Mouse (Mus musculus) C2C12 (cell line): Measurements from ENCODE around the gene Htra3. TPM values are rescaled to one million over a fixed set of nuclear protein-coding genes. Genes with fewer than 3 reads are reported as not detected.

ENCODE experiments used
- H3K27me3 ChIP-seq: one replicate; pipeline ENCODE4 v1.6.1; 2011; ENCODE audit not compliant: control insufficient read depth, insufficient read depth, insufficient read length
- H3K36me3 ChIP-seq: one replicate; pipeline ENCODE4 v1.6.1; 2011; ENCODE audit not compliant: control insufficient read depth, insufficient read depth
- H3K4me3 ChIP-seq: one replicate; pipeline ENCODE4 v1.5.1; 2011; ENCODE audit warnings: mild to moderate bottlenecking, control low read depth; ENCODE audit not compliant: poor library complexity, insufficient read depth, severe bottlenecking
- H3K79me2 ChIP-seq: one replicate; pipeline ENCODE4 v1.6.1; 2011; ENCODE audit not compliant: control insufficient read depth, insufficient read depth
- H3K79me3 ChIP-seq: one replicate; pipeline ENCODE4 v1.6.1; 2011; ENCODE audit warnings: low read depth, control low read depth
- H3ac ChIP-seq: one replicate; pipeline ENCODE3; 2011; ENCODE audit warnings: low read depth; ENCODE audit not compliant: control insufficient read depth, insufficient read length
- CEBPB ChIP-seq: IDR thresholded peaks from one replicate; pipeline ENCODE4 v1.6.1; 2011; ENCODE audit warnings: low read depth, mild to moderate bottlenecking, control low read depth, moderate library complexity
- CTCF ChIP-seq: IDR thresholded peaks from one replicate; pipeline ENCODE4 v1.5.1; 2011; ENCODE audit not compliant: control insufficient read depth, insufficient read depth, insufficient read length
- FOSL1 ChIP-seq: IDR thresholded peaks from one replicate; pipeline ENCODE4 v1.8.0; 2011; ENCODE audit warnings: mild to moderate bottlenecking, low read length; ENCODE audit not compliant: poor library complexity, insufficient read depth, severe bottlenecking
- MAX ChIP-seq: IDR thresholded peaks from one replicate; pipeline ENCODE4 v1.6.1; 2011; ENCODE audit warnings: mild to moderate bottlenecking, control low read depth
- MYOD1 ChIP-seq: IDR thresholded peaks from one replicate; pipeline ENCODE4 v1.6.1; 2011; ENCODE audit warnings: low read depth; ENCODE audit not compliant: control insufficient read depth, insufficient read length
- MYOG ChIP-seq: IDR thresholded peaks from one replicate; pipeline ENCODE4 v1.6.1; 2011; ENCODE audit not compliant: control insufficient read depth, insufficient read length; ENCODE audit errors: extremely low read depth
- USF1 ChIP-seq: IDR thresholded peaks from one replicate; pipeline ENCODE4 v1.6.1; 2011; ENCODE audit warnings: low read depth, mild to moderate bottlenecking, control low read depth, moderate library complexity
- polyA plus RNA-seq: library from polyadenylated mRNA; unstranded; fragments of >200 nt; fragmentation: generic; extraction: Trizol; gene quantifications from one replicate; pipeline ENCODE4 v1.2.1, GENCODE M21; 2012; ENCODE audit warnings: missing spikeins

Gene Htra3
- polyA plus RNA-seq, 1 experiment = 12.0 TPM

DNA sequence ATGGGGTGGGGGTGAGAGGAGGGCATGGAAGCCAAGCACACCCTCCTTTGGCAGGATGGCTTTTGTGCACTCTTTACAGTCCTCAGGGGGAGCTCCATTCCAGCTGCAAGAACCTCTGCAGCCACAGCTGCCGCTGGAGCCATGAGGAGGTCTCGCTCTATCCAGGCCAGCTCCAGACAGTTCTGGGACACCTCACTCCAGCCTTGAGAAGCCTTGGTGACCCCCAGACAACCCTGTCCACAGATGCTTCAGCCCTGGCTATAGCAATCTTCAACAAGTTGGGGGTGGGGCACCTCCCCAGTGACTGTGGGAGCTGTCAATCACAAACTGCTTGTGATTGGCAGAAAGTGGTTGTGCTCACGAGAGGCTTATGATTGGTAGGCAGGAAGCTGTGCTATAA lies 20.1 kb downstream of the Htra3 start:
- TF ChIP-seq MYOD1 (no peak), MYOG (no peak), CEBPB (no peak), FOSL1 (no peak), MAX (no peak), USF1 (no peak), CTCF (no peak)
- Histone ChIP-seq H3K27me3 (no peaks in the 10 kb centered on the region), H3K4me3 (no peak overlapping the region), H3K79me2 (no peaks in the 10 kb centered on the region), H3K79me3 (no peaks in the 10 kb centered on the region), H3ac (no peak overlapping the region), H3K36me3 (no peaks in the 10 kb centered on the region)

- H3K27me3 ChIP-seq = no peaks in the 10 kb centered on the region
Measured at GRCm38 (mm10) chr5:35655753-35656485, 23.7 kb downstream of the Htra3 start.

DNA sequence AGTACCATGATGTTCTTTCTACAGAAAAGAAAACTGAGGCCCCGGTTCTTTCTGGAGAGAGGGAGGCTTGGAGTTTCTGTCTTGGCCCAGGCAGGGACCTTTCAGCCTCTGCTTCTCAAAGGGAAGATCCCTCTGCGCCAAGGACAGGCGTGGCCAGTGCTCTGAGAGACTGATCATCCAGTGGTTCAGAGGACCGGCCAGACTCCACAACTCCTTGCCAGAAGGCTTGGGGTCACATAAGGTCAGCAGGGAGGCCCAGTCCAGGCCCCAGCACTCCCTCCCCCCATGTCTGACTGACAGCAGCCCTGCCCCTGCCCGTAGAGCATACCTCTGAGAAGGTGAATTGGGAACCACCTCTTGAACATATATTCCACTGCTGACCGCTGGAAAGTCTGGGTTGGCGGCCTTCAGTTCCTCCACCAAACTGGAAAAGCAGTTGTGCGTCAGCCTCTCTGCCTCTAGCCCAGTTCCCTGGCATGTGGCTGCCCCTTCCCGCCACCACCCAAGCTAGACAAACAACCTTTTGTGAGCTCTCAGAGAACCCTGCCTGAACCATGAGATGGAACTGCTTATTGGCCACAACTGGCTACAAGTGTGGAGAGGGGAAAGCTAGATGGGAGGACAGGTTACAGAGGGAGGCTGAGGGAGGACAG lies 25.7 kb downstream of the Htra3 start:
- H3K36me3 ChIP-seq = no peaks in the 10 kb centered on the region
- TF ChIP-seq CTCF (no peak), MYOG (no peak), USF1 (no peak), MYOD1 (no peak), CEBPB (no peak), FOSL1 (no peak), MAX (no peak)
- no peak overlapping the region for H3ac ChIP-seq
- H3K27me3 ChIP-seq = no peaks in the 10 kb centered on the region
- H3K79me2 ChIP-seq = no peaks in the 10 kb centered on the region
- H3K79me3 ChIP-seq = no peaks in the 10 kb centered on the region
- no peak overlapping the region for H3K4me3 ChIP-seq

More at GRCm38 (mm10) chr5:35655753-35656485, 23.7 kb downstream of the Htra3 start:
- H3ac ChIP-seq = no peak overlapping the region
- no peak overlapping the region for H3K4me3 ChIP-seq
- no peaks in the 10 kb centered on the region for H3K79me2 ChIP-seq
- H3K36me3 ChIP-seq = no peaks in the 10 kb centered on the region
- TF ChIP-seq CEBPB = no peak
- no peak for TF ChIP-seq USF1
- TF ChIP-seq MYOD1 = no peak
- TF ChIP-seq MAX = no peak
- TF ChIP-seq CTCF = no peak
- TF ChIP-seq MYOG = no peak
- no peak for TF ChIP-seq FOSL1
- H3K79me3 ChIP-seq = no peaks in the 10 kb centered on the region

GRCm38 (mm10) chr5:35652872-35653271 lies 26.7 kb downstream of the Htra3 start:
- Histone ChIP-seq H3K79me3 (no peaks in the 10 kb centered on the region), H3K4me3 (no peak overlapping the region), H3ac (no peak overlapping the region), H3K36me3 (no peaks in the 10 kb centered on the region), H3K79me2 (no peaks in the 10 kb centered on the region), H3K27me3 (no peaks in the 10 kb centered on the region)
- TF ChIP-seq USF1 (no peak), FOSL1 (no peak), MYOD1 (no peak), MYOG (no peak), CEBPB (no peak), MAX (no peak), CTCF (no peak)

DNA sequence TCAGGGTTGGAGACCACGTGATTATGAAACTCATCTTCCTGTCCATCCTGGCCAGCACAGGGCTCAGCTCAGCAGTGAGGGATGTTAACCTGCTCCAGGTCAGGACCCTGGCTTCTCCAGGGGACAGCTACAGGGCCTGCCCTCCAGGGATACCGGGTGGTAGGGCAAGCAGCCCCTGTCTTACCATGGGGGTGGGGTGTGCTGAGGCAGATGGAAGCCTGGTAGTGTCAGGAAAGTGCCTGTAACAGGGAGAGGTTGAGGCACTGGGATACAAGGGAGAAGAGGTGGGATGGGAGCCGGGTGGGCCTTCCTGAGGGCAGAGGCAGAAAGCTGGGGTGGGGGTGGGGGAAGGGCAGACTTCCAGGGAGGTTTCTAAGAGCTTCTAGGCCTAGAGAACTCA lies 27.3 kb downstream of the Htra3 start:
- no peaks in the 10 kb centered on the region for H3K27me3 ChIP-seq
- H3ac ChIP-seq = no peak overlapping the region
- H3K79me3 ChIP-seq = no peaks in the 10 kb centered on the region
- no peak for TF ChIP-seq FOSL1
- TF ChIP-seq CTCF = no peak
- TF ChIP-seq USF1 = no peak
- TF ChIP-seq MYOD1 = no peak
- H3K4me3 ChIP-seq = no peak overlapping the region
- H3K36me3 ChIP-seq = no peaks in the 10 kb centered on the region
- no peaks in the 10 kb centered on the region for H3K79me2 ChIP-seq

DNA sequence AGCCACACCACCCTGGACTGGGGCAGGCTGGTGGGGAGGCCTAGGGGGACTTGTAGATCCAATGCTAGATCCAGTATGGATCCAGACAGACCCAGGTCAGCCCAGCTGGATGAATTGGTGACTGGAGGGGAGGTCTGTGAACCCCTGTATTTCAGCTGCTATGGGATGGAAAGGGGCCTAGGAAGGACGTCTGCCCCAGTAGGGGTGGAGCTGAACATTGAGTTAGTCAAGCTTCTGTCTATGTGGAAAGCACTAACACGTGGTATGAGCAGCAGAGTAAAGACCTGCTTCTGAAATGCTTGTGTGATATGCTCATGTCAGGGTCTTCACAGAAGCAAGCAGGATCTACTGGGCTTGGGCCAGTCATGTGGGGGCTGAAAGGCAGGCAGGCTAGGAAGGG lies 31.4 kb downstream of the Htra3 start:
- Histone ChIP-seq H3K36me3 (no peaks in the 10 kb centered on the region), H3K79me2 (no peaks in the 10 kb centered on the region), H3K27me3 (no peaks in the 10 kb centered on the region), H3K79me3 (no peaks in the 10 kb centered on the region), H3ac (no peak overlapping the region), H3K4me3 (no peak overlapping the region)
- TF ChIP-seq MAX = no peak
- no peak for TF ChIP-seq CEBPB
- no peak for TF ChIP-seq CTCF
- no peak for TF ChIP-seq USF1
- no peak for TF ChIP-seq MYOG
- TF ChIP-seq FOSL1 = no peak
- no peak for TF ChIP-seq MYOD1
